Mouse (Mus musculus): Measurements from ENCODE around the gene Etfbkmt. TPM values are rescaled to one million over a fixed set of nuclear protein-coding genes. Genes with fewer than 3 reads are reported as not detected.

Gene Etfbkmt
- polyA plus RNA-seq, 1 experiment from 2014 or later: 18.3 TPM

GRCm38 (mm10) chr6:149193276-149193905 lies 53.7 kb downstream of the Etfbkmt start:
- no peak overlapping the region for H3K27ac ChIP-seq
- H3K4me3 ChIP-seq: no peak overlapping the region
- no peaks in the 10 kb centered on the region for H3K27me3 ChIP-seq
- no peak for ATAC-seq (ENCODE audit: low FRiP score, low read depth)
- H3K9me3 ChIP-seq: no peaks in the 10 kb centered on the region
- H3K9ac ChIP-seq: no peak overlapping the region
- H3K36me3 ChIP-seq: no peaks in the 10 kb centered on the region
- no peaks in the 10 kb centered on the region for H3K4me1 ChIP-seq
- H3K4me2 ChIP-seq (replicated peaks): no peak overlapping the region
- WGBS: 83% methylated on average over 5 of the region's 5 CpGs

- no peaks in the 10 kb centered on the region for H3K27me3 ChIP-seq
- WGBS: 77% methylated on average over 3 of the region's 3 CpGs
- no peaks in the 10 kb centered on the region for H3K36me3 ChIP-seq
- no peak overlapping the region for H3K27ac ChIP-seq
- no peak overlapping the region for H3K9ac ChIP-seq
- no peak for ATAC-seq (ENCODE audit: low FRiP score, low read depth)
- no peaks in the 10 kb centered on the region for H3K9me3 ChIP-seq
- H3K4me3 ChIP-seq: no peak overlapping the region
- H3K4me1 ChIP-seq: no peaks in the 10 kb centered on the region
- H3K4me2 ChIP-seq (replicated peaks): no peak overlapping the region
These were observed 57.5 kb downstream of the Etfbkmt start for GRCm38 (mm10) chr6:149197116-149197515.

GRCm38 (mm10) chr6:149198572-149198971 lies 58.9 kb downstream of the Etfbkmt start:
- H3K4me3 ChIP-seq: no peak overlapping the region
- no peaks in the 10 kb centered on the region for H3K36me3 ChIP-seq
- no peaks in the 10 kb centered on the region for H3K4me1 ChIP-seq
- no peak overlapping the region for H3K27ac ChIP-seq
- no peak overlapping the region for H3K4me2 ChIP-seq (replicated peaks)
- H3K9me3 ChIP-seq: no peaks in the 10 kb centered on the region
- no peak for ATAC-seq (ENCODE audit: low FRiP score, low read depth)
- no peak overlapping the region for H3K9ac ChIP-seq
- H3K27me3 ChIP-seq: no peaks in the 10 kb centered on the region

Other genes with a start within 250 kb of the Etfbkmt start
- 15.1 and 17.7 TPM in 2 replicates for gene Caprin2, start 243.6 kb upstream of the Etfbkmt start, polyA plus RNA-seq (2015; fragmentation: Nextera tagmentation; extraction: Ambion mirVana)
- 107 and 108 TPM in 2 replicates for gene Sinhcaf, start 193.4 kb upstream of the Etfbkmt start, polyA plus RNA-seq (2015; fragmentation: Nextera tagmentation; extraction: Ambion mirVana)
- gene Dennd5b, start 38.2 kb upstream of the Etfbkmt start, polyA plus RNA-seq (2015; fragmentation: Nextera tagmentation; extraction: Ambion mirVana): 6.7 and 7.2 TPM in 2 replicates
- not detected in 2 replicates for gene Gm10203, start 9.7 kb upstream of the Etfbkmt start, polyA plus RNA-seq (2015; fragmentation: Nextera tagmentation; extraction: Ambion mirVana)
- 37.9 and 41.2 TPM in 2 replicates for gene Amn1, start 48.9 kb downstream of the Etfbkmt start, polyA plus RNA-seq (2015; fragmentation: Nextera tagmentation; extraction: Ambion mirVana)
- 59.9 and 63.9 TPM in 2 replicates for gene Resf1, start 169.6 kb downstream of the Etfbkmt start, polyA plus RNA-seq (2015; fragmentation: Nextera tagmentation; extraction: Ambion mirVana)